Mouse (Mus musculus) adrenal gland, adult 8-10 months (tissue): ENCODE data around the gene Myh7b. TPM values are rescaled to one million over a fixed set of nuclear protein-coding genes. Genes with fewer than 3 reads are reported as not detected.

Experiments used
- microRNA-seq, 2 experiments: library from miRNA; unstranded; fragments of <30 nt; microRNA quantifications; one replicate each; pipeline ENCODE4 v1.2.0; 2022
- total RNA-seq, 4 experiments: library from RNA; stranded (reverse); gene quantifications; 2 replicates each; pipeline ENCODE4 v1.2.4; 2022

Gene Myh7b
- total RNA-seq, 4 experiments from 2014 or later = 0.15 to 0.46 (median 0.22) TPM

Small RNAs within 50 kb of the gene (microRNA-seq; reads per million reads assigned to microRNA genes)
- gene Mir499 = 2.1 to 5.2 reads per million in 2 experiments

Other genes starting within 250 kb of the Myh7b start
- gene Trp53inp2, start 230.2 kb upstream of the Myh7b start, total RNA-seq = 100 to 1,000 TPM; 182 to 291 (median 250) TPM
- 10 to 100 TPM; 39.0 to 65.5 (median 49.2) TPM for gene Ncoa6, start 137.3 kb upstream of the Myh7b start, total RNA-seq
- 10 to 100 TPM; 41.7 to 70.9 (median 65.8) TPM for gene Acss2, start 93.3 kb upstream of the Myh7b start, total RNA-seq
- gene Ggt7, start 93.0 kb upstream of the Myh7b start, total RNA-seq = 1 to 10 TPM; 3.6 to 9.0 (median 6.3) TPM
- gene Gss, start 18.4 kb upstream of the Myh7b start, total RNA-seq = 10 to 100 TPM; 57.8 to 78.0 (median 72.3) TPM
- 100 to 1,000 TPM; 137 to 164 (median 150) TPM for gene Trpc4ap, start 81.2 kb downstream of the Myh7b start, total RNA-seq
- 10 to 100 TPM; 41.1 to 65.1 (median 54.5) TPM for gene Edem2, start 118.3 kb downstream of the Myh7b start, total RNA-seq
- not detected for gene Gm17581, start 124.7 kb downstream of the Myh7b start, total RNA-seq
- 10 to 100 TPM; 26.6 to 47.2 (median 39.0) TPM for gene Procr, start 139.9 kb downstream of the Myh7b start, total RNA-seq
- gene Mmp24, start 164.1 kb downstream of the Myh7b start, total RNA-seq = 1 to 10 TPM; 1.2 to 4.5 (median 2.6) TPM
- gene BC029722, start 208.2 kb downstream of the Myh7b start, total RNA-seq = 100 to 1,000 TPM; 285 to 331 (median 289) TPM
- gene Eif6, start 215.7 kb downstream of the Myh7b start, total RNA-seq = 100 to 1,000 TPM; 139 to 179 (median 160) TPM
- under 1 TPM in 3 of 4 experiments, not detected in 1; 0.06 to 0.15 (median 0.10) TPM for gene Fam83c, start 223.6 kb downstream of the Myh7b start, total RNA-seq